Mouse (Mus musculus): ENCODE measurements at regions not wholly inside any gene's neighbourhood (a gene's known extent, or its start where the extent isn't known, plus 50 kb on each side); places are given as distances from the start of the nearest gene placed in this dataset.
"Not testable (repeated sequence)": the region's sequence is repeated elsewhere in the genome, so short reads cannot be mapped to it uniquely, and the experiment has no call there.

DNA sequence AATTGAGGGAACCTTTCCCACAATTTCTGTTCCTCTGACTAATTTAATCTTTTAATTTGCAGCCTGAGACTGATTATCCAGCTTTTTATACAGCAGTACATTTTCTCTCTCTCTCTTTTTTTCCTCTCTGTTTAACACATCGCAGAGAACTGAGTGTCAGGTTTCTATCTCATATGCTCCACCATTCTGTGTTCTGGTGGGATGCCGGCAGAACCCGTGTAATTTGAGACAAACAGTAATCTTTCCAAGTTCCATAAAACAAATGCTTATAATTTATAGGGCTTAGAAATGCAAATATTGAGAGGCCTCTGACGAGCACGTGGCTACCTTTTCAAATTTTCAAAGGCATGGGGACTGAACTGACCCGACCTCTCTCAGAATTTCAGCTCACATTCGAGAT is 59.1 kb downstream of the Zbtb18 start:
- no peak for DNase-seq (ENCODE audit: low read depth, low spot score)

DNA sequence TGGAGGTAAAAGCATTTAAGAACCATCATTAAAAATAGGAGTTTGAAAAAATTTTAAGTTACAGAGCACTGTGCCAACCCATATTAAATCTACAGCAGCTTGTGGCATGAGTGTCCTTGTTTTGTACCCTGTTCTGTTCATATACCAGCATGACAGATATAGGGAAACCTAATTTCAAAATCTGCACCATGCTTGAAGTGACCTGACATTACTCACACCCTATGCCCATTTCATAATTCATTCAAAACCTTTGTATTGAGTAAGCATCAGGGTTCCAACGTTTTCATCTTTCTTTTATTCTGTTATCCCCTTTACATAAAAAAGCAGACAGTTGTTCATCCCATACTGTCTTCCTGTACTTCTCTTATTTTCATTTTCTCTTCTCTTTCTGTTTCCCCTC is 61.8 kb downstream of the Zbtb18 start:
- DNase-seq (ENCODE audit: low read depth, low spot score): no peak

DNA sequence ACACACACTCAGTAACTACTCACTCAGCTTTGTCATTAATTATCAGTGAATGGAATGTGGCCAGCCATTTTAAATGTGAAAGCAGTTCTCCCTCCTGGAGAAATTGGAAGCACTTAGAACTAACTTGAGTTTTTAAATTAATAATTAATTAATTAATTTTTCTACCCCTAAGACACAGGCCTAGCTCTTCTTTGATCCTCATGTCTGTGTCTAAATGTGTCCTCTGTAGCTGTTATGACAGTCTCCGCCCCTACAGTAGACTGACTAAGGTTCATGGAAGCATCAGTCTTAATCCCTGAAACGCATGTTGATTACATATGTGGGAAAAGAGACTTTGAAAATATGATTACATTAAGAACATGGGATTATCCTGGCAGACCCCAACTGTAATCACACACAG is 62.6 kb downstream of the Zbtb18 start:
- no peak for DNase-seq (ENCODE audit: low read depth, low spot score)

- not testable (repeated sequence) for DNase-seq (ENCODE audit: low read depth, low spot score)
Observed at GRCm38 (mm10) chr1:177507398-177507797, 65.2 kb downstream of the Zbtb18 start.

GRCm38 (mm10) chr1:177509786-177510185 is 67.6 kb downstream of the Zbtb18 start:
- DNase-seq (ENCODE audit: low read depth, low spot score): no peak

- no peak for DNase-seq (ENCODE audit: low read depth, low spot score)
Observed at GRCm38 (mm10) chr1:177512116-177512515, 70.0 kb downstream of the Zbtb18 start.

DNA sequence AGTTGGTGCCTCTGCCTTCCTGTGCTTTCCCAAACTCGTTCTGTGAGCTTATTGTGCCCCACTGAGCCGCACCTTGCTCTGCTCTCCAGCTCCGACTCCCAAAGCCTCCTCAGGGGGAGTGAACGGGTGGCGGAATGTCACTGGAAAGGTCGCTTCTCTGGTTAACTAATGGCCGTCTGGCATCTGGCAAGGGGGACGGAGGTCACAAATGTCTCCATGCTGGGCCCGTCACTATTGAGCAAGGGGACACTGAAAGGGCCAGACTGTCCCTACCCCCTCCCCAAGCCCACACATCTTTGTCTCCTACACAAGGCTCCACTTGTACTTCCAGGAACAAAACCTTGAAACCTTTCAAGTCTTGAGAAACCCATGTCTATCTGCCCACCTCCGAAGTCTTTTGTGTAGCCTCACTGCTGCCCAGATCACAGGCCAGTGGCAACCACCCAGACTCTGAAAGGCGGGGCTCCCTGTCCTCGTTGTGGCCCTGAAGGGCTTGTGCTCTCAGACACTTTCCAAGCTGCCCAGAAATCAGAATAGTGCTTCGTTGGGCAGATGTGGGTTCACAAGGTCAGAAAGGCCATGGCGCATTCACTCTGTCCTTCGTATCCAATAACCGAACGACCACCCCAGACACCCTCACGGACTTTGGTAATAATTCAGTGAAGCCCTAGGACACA is 75.9 kb downstream of the Zbtb18 start:
- DNase-seq (ENCODE audit: low read depth, low spot score): no peak

- no peak for DNase-seq (ENCODE audit: low read depth, low spot score)
Observed at GRCm38 (mm10) chr1:177518897-177519513, 76.9 kb downstream of the Zbtb18 start.

DNA sequence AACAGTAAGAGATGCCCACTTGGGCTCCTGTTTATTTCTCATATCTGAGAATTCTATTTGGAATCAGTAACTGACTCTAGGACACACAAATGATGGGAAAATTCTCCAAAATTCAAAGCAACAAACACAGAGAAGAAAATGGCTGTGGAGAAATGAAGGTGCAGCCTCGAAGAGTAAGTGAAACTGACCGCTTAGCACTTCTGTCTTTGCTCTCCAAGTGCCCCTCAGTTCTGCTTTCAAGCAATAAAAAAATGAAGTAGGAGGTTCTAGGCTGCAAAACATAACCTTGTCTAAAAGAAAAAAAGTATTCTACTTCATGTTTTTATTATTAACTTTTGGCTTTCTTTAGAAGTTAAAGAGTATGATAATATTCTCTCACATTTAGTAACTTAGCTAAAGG is 79.0 kb downstream of the Zbtb18 start:
- no peak for DNase-seq (ENCODE audit: low read depth, low spot score)

GRCm38 (mm10) chr1:177525141-177525540 is 83.0 kb downstream of the Zbtb18 start:
- no peak for DNase-seq (ENCODE audit: low read depth, low spot score)

DNA sequence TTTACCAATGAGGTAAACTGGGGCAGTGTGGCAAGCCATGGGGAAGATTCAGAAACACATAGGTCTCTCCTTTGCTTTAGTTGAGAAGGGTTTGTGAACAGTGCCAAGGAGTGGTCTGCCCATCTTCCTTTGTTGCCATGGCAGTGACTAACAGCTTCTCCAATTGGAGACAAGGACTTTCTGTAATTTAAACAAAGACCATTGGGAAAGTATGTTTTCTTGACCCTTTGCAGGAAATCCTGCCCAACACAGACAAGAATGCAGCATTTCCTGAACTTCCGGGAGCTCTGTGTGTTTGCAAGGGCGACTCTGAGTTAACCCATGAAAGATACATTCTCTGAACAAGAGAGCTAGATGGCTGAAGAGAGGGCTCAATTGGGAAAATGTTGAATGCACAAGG is 89.6 kb downstream of the Zbtb18 start:
- no peak for DNase-seq (ENCODE audit: low read depth, low spot score)

- DNase-seq (ENCODE audit: low read depth, low spot score): no peak
Observed at GRCm38 (mm10) chr1:177532656-177533055, 90.5 kb downstream of the Zbtb18 start.

DNA sequence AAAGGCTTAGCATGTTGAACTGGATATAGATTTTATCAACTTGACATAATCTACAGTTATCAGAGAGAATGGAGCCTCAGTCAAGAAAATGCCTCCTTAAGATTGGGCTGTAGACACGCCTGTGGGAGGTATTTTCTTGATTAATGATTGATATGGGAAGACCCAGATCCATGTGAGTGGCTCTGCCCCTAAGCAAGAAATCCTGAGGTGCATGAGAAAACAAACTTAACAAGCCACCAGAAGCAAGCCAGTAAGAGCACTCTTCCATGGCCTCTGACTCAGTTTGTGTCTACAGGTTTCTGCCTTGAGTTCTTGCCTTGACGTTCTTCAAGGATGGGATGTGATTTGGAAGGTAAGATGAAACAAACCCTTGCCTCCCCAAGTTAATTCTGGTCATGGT is 91.2 kb downstream of the Zbtb18 start:
- no peak for DNase-seq (ENCODE audit: low read depth, low spot score)

DNA sequence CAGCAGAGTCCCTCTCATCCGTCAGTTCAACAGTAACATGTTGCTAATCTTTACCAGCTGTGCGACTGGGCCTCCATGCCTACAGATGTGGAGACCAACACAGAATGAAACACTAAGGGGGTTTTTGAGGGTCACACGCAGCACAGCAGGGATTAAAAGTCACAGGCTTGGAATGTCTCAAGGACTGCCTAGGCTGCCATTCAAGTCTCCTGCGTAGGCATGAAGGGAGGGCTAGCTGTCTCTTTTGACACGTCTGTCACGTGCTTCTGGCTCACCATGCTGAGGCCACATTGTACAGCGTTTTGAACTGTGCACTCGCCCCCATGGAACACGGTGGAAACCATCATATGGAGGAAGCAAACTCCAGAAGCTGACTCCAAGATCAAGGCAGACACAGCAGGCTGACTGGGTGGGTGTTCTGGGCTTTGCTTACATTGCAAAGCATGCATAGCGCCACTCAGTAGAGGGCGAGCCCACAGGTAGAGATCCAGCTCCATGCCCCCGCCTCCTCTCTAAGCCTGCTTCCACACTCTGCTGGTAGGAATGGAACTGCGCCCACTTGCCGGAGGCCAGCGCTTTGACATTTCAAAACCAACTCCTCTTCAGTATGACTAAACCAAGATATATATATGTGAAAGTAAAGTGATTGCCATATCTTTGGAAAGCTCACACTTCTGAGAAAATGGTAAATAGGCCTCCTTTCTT is 103.0 kb downstream of the Zbtb18 start:
- DNase-seq (ENCODE audit: low read depth, low spot score): no peak

DNA sequence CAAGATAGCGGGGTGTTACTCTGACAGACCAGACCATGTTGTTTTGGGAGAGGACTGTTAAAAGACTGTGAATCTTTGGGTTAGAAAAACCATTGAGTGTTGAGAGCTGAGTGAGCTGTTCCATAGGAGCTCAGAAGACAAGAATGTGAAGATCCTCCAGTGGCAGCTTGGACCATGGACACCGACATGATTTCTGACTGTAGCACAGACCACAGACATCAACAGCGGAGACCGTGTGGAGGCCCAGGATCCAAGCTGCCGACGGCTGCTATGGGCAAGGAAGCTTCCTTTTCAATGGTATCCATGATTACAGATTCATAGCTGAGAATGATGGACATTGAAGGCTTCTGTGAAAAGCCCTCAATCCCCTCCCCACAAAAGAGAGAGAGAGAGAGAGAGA is 105.6 kb downstream of the Zbtb18 start:
- DNase-seq (ENCODE audit: low read depth, low spot score): no peak

DNA sequence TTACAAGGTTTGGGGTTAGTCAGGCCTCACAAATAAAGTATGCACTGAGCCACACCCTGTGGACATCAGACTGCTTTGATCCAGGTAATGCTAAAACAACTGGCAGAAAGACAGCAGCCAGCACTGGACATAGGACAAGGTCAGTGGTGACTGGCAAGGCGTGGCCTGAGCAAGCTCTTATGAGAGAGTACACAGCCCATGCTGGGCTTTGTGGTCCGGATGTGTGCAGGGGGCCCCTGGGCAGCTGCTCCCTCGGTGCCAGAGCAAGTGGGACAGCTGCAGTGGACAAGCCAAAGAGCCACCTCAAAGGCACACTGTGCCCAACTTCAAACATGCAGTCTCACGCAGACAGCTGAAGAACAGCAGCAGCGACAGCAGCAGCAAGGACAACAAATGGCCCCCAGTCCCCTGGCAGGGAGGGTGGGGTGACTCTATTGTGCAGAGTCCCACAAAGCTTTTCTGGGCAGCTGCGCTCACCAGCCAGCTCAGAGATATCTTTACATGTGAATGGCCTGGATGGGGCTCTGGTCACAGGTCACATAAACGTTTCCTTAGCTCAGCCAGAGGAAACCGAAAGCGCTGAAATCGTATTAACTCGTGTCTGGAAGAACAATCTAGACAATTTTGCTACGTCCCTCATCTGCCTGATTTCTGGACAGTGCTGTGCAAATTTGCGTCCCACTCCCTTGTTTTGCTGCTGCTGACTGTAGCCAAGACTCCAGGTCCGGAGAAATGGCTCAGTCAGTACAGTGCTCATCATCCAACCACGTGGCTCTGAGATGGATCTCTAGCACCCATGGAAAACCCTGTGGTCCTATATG is 113.5 kb downstream of the Zbtb18 start:
- no peak for DNase-seq (ENCODE audit: low read depth, low spot score)

- no peak for DNase-seq (ENCODE audit: low read depth, low spot score)
Observed at GRCm38 (mm10) chr1:177557432-177557831, 115.3 kb downstream of the Zbtb18 start.

- no peak for DNase-seq (ENCODE audit: low read depth, low spot score)
Observed at GRCm38 (mm10) chr1:177557856-177558255, 115.7 kb downstream of the Zbtb18 start.

- no peak for DNase-seq (ENCODE audit: low read depth, low spot score)
Observed at GRCm38 (mm10) chr1:177561716-177562588, 119.8 kb downstream of the Zbtb18 start.

DNA sequence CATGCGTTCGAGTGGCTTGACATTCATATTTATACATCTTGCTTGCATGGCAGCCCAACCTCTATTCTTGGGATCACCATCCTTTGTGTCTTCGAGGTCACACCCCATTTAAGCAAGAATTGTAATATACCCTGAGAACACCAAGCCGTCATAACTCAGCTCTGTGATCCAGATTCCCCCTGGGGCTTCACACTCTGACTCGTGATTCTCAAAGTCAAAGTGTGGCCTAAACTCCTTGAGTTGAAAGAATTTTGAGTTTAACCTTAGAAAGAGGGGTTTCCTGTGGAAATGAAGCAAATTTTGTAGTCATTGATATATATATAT is 120.4 kb downstream of the Zbtb18 start:
- DNase-seq (ENCODE audit: low read depth, low spot score): no peak

DNA sequence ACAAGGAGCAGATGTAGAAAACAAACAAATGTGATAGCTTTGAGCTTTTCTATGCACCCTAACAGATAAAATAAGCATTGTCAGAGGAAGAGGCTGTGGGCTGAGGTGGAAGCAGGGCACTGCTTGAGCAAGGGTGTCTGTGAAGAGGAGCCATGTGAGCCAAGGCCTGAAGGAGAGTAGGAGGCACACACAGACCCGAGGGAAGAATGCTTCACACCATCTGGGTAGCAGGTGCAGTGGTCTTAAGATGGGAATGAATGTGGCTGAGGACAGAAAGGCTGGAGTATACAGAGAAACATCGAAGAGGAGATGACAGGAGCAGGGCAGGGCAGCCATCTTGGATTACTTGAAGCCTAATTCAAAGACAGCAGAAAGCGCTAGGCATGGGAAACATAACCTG is 123.5 kb downstream of the Zbtb18 start:
- DNase-seq (ENCODE audit: low read depth, low spot score): no peak

All from brain, embryonic 18.5 days (tissue).